Mouse (Mus musculus) midbrain, embryonic 14.5 days (tissue): ENCODE measurements around the gene Osm. TPM values are rescaled to one million over a fixed set of nuclear protein-coding genes. Genes with fewer than 3 reads are reported as not detected.

Source experiments
- ATAC-seq: fragments of 200-750 bp; cut with Nextera tagmentation; 2 replicates; pipeline ENCODE4 v1.8.0; 2017; ENCODE audit warnings: moderate number of reproducible peaks, moderate library complexity; ENCODE audit not compliant: low FRiP score, low TSS enrichment
- DNase-seq: peaks from one replicate; pipeline ENCODE4 v3.0.0-alpha.2; 2015
- H3K27ac ChIP-seq: fragments of 300-500 bp; sonication (generic); replicated peaks from 2 replicates; pipeline ENCODE4 v1.5.1; 2014; ENCODE audit warnings: mild to moderate bottlenecking, low read depth, low read length, moderate library complexity
- H3K27me3 ChIP-seq: fragments of 300-500 bp; sonication (generic); 2 replicates; pipeline ENCODE4 v1.6.1; 2014; ENCODE audit warnings: low read length, control low read depth, mixed read lengths; ENCODE audit not compliant: control insufficient read depth, insufficient read depth
- H3K36me3 ChIP-seq: fragments of 300-500 bp; sonication (generic); 2 replicates; pipeline ENCODE4 v1.6.1; 2014; ENCODE audit warnings: low read length, control low read depth; ENCODE audit not compliant: control insufficient read depth, insufficient read depth
- H3K4me1 ChIP-seq: fragments of 300-500 bp; sonication (generic); 2 replicates; pipeline ENCODE4 v1.6.1; 2014; ENCODE audit warnings: mild to moderate bottlenecking, antibody characterized with exemption, low read length, control low read depth; ENCODE audit not compliant: control insufficient read depth, insufficient read depth
- H3K4me2 ChIP-seq: fragments of 300-500 bp; sonication (generic); 2 replicates; pipeline ENCODE4 v1.6.1; 2014; ENCODE audit warnings: mild to moderate bottlenecking, low read length, moderate library complexity
- H3K4me3 ChIP-seq: fragments of 300-500 bp; sonication (generic); replicated peaks from 2 replicates; pipeline ENCODE4 v1.5.1; 2014; ENCODE audit warnings: low read depth, low read length
- H3K9ac ChIP-seq: fragments of 300-500 bp; sonication (generic); replicated peaks from 2 replicates; pipeline ENCODE4 v1.6.1; 2014; ENCODE audit warnings: mild to moderate bottlenecking, low read length, moderate library complexity
- H3K9me3 ChIP-seq: fragments of 300-500 bp; sonication (generic); 2 replicates; pipeline ENCODE4 v1.6.1; 2016; ENCODE audit warnings: low read length, control low read depth, mixed read lengths; ENCODE audit not compliant: control insufficient read depth
- WGBS: fragments of 180-500 bp; shearing (Covaris S2); extraction: QIAGEN DNeasy Blood & Tissue Kit; methylation state at CpG from one replicate; pipeline ENCODE4 v1.1.7; 2014; 5-methylcytosine and 5-hydroxymethylcytosine counted together
- polyA plus RNA-seq: library from polyadenylated mRNA; unstranded; fragments of >200 nt; fragmentation: Nextera tagmentation; extraction: Ambion mirVana; gene quantifications from 2 replicates; pipeline ENCODE4 v1.2.1, GENCODE M21; 2014

The Osm gene
- polyA plus RNA-seq, 1 experiment from 2014 or later: 0.12 TPM

DNA sequence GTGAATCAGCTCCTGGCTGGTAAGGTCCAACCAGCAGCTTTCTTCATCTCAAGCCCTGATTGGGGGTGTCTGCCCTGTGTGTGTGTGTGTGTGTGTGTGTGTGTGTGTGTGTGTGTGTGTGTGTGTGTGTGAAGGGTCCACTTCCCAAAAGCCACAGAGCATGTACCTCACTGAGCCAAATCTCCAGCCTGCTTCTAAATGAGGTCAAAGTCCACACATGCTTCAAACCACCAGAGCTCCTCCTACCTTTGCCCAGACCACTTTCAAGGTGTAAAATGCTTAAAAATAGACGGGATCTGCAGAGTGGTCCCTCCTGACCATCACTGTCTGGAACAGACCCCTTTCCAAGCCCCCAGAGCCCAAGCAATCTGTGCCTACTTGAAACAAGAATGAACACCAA, 27.1 kb downstream of the Osm start:
- no peak for ATAC-seq
- Histone ChIP-seq H3K36me3 (no peaks in the 10 kb centered on the region), H3K4me3 (no peak overlapping the region), H3K4me1 (0 out of 2 replicates have a peak, but pooled peaks cover 4% of the 10 kb centered on the region), H3K9me3 (no peaks in the 10 kb centered on the region), H3K9ac (no peak overlapping the region), H3K27ac (no peak overlapping the region), H3K27me3 (peaks cover 34% of the 10 kb centered on the region), H3K4me2 (no peak overlapping the region)
- no peak for DNase-seq
- 18% methylated on average over 1 of the region's 1 CpGs for WGBS

DNA sequence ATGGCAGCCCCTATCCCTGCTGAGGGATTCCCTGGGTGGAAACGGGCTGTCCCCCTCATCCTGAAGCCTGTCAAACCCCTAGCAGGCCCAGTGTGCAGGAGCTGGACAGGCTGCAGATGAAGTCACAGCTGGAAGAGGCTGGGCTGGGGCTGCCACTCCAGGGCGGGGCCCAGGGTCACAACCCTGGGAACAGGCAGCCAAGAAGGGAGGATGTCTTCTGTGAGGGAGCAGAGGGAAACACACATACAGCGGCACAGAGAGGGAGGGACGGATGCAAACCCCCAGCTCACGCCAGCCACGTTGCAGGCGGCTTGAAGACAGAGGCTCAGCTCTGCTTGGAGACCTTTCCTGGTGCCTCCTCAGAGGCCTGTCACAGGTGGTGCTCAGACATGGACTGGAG, 27.8 kb downstream of the Osm start:
- DNase-seq (no peak), ATAC-seq (no peak)
- no peaks in the 10 kb centered on the region for H3K36me3 ChIP-seq
- 71% methylated on average over 7 of the region's 7 CpGs for WGBS
- H3K9me3 ChIP-seq: no peaks in the 10 kb centered on the region
- no peak overlapping the region for H3K9ac ChIP-seq
- H3K27me3 ChIP-seq: peaks cover 36% of the 10 kb centered on the region
- H3K4me3 ChIP-seq: no peak overlapping the region
- 0 out of 2 replicates have a peak, but pooled peaks cover 4% of the 10 kb centered on the region for H3K4me1 ChIP-seq
- no peak overlapping the region for H3K4me2 ChIP-seq
- H3K27ac ChIP-seq: no peak overlapping the region

GRCm38 (mm10) chr11:4266271-4267201, 30.3 kb downstream of the Osm start:
- 0 out of 2 replicates have a peak, but pooled peaks cover 4% of the 10 kb centered on the region for H3K4me1 ChIP-seq
- H3K4me3 ChIP-seq: peak overlapping the region; percentile 42
- WGBS: 1% methylated on average over 55 of the region's 61 CpGs
- no peaks in the 10 kb centered on the region for H3K36me3 ChIP-seq
- peak overlapping the region; percentile 47 for H3K9ac ChIP-seq
- DNase-seq (peak; percentile 64), ATAC-seq (no peak)
- H3K9me3 ChIP-seq: no peaks in the 10 kb centered on the region
- no peak overlapping the region for H3K27ac ChIP-seq
- peak overlapping the region; percentile 82 for H3K4me2 ChIP-seq
- H3K27me3 ChIP-seq: peaks cover 36% of the 10 kb centered on the region

DNA sequence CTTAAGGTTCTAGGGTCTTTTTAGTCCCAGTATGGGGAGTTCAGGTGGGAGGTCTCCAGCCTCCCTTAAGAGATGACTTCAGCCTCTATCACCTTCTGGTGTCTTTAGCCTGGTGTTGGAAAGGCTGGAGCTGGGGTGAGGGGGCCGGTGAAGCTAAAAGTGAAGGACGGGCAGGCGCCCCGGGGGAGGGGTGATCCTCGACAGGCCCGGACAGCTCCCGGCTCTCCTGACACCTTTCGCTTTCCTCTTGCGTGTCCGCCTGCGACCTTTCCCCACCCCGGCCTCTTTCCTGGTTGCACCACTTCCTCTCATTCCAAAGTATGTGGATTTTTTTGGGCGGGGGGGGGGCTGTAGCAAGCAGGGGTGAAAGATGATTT, 31.0 kb downstream of the Osm start:
- H3K9ac ChIP-seq: no peak overlapping the region
- 0 out of 2 replicates have a peak, but pooled peaks cover 4% of the 10 kb centered on the region for H3K4me1 ChIP-seq
- WGBS: 4% methylated on average over 11 of the region's 13 CpGs
- peak overlapping the region; percentile 42 for H3K4me3 ChIP-seq
- H3K27me3 ChIP-seq: peaks cover 36% of the 10 kb centered on the region
- DNase-seq (no peak), ATAC-seq (no peak)
- no peaks in the 10 kb centered on the region for H3K36me3 ChIP-seq
- peak overlapping the region; percentile 82 for H3K4me2 ChIP-seq
- H3K9me3 ChIP-seq: no peaks in the 10 kb centered on the region
- no peak overlapping the region for H3K27ac ChIP-seq

GRCm38 (mm10) chr11:4268500-4268899, 32.3 kb downstream of the Osm start:
- no peak overlapping the region for H3K4me3 ChIP-seq
- H3K4me2 ChIP-seq: no peak overlapping the region
- no peak for DNase-seq
- H3K9me3 ChIP-seq: no peaks in the 10 kb centered on the region
- WGBS: 84% methylated on average over 6 of the region's 6 CpGs
- H3K27me3 ChIP-seq: peaks cover 36% of the 10 kb centered on the region
- no peak for ATAC-seq
- H3K27ac ChIP-seq: no peak overlapping the region
- H3K9ac ChIP-seq: no peak overlapping the region
- 0 out of 2 replicates have a peak, but pooled peaks cover 4% of the 10 kb centered on the region for H3K4me1 ChIP-seq
- no peaks in the 10 kb centered on the region for H3K36me3 ChIP-seq

DNA sequence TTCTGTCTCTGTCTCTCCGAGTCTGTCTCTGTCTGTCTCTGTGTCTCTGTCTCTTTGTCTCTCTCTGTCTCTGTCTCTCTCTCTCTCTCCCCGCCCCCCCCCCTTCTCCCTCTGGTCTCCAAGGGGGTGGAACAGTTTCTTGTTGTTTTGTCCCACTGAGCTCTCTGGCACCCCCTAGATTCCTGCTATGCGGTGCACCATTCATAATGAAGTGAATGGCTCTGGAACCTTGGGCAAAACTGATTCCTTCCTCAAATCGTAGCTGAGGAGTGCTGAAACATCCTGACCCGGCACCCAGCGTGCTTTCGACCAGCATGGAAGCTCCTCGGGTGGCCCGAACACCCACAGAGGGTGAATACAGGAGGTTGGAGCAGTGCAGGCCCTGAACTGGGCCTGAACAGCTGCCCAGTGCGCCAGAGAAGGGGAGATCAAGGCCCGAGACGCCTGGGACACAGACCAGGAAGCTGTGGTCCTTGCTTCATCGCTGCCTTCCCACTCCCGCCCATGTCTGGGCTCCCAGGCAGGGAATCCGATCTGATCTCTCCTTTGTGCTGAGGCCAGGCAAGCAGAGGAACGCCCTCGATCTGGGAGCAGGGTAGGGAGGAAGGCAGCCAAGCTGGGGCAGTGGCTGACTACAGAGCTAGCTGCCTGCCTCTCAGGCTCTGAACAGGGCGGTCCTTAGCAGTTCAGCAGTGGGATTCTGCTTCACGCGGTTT, 34.7 kb downstream of the Osm start:
- Histone ChIP-seq H3K27ac (no peak overlapping the region), H3K4me1 (0 out of 2 replicates have a peak, but pooled peaks cover 4% of the 10 kb centered on the region), H3K4me3 (no peak overlapping the region), H3K9me3 (no peaks in the 10 kb centered on the region), H3K9ac (no peak overlapping the region), H3K36me3 (no peaks in the 10 kb centered on the region), H3K27me3 (peaks cover 23% of the 10 kb centered on the region), H3K4me2 (no peak overlapping the region)
- DNase-seq (no peak), ATAC-seq (no peak)
- 17% methylated on average over 19 of the region's 20 CpGs for WGBS

- 0 out of 2 replicates have a peak, but pooled peaks cover 4% of the 10 kb centered on the region for H3K4me1 ChIP-seq
- no peak overlapping the region for H3K4me2 ChIP-seq
- peaks cover 19% of the 10 kb centered on the region for H3K27me3 ChIP-seq
- 59% methylated on average over 11 of the region's 11 CpGs for WGBS
- ATAC-seq: no peak
- H3K4me3 ChIP-seq: no peak overlapping the region
- DNase-seq: no peak
- no peaks in the 10 kb centered on the region for H3K36me3 ChIP-seq
- no peaks in the 10 kb centered on the region for H3K9me3 ChIP-seq
- H3K27ac ChIP-seq: no peak overlapping the region
- H3K9ac ChIP-seq: no peak overlapping the region
Observed at GRCm38 (mm10) chr11:4271544-4271943, 35.3 kb downstream of the Osm start.

GRCm38 (mm10) chr11:4276411-4276861, 40.2 kb downstream of the Osm start:
- H3K4me1 ChIP-seq: no peaks in the 10 kb centered on the region
- no peak overlapping the region for H3K4me2 ChIP-seq
- ATAC-seq: no peak
- H3K27me3 ChIP-seq: no peaks in the 10 kb centered on the region
- 75% methylated on average over 11 of the region's 11 CpGs for WGBS
- H3K4me3 ChIP-seq: no peak overlapping the region
- no peak for DNase-seq
- no peak overlapping the region for H3K9ac ChIP-seq
- H3K27ac ChIP-seq: no peak overlapping the region
- H3K9me3 ChIP-seq: no peaks in the 10 kb centered on the region
- H3K36me3 ChIP-seq: no peaks in the 10 kb centered on the region
